Mouse (Mus musculus) forebrain, embryonic 11.5 days (tissue): ENCODE measurements around the gene Them7. TPM values are rescaled to one million over a fixed set of nuclear protein-coding genes. Genes with fewer than 3 reads are reported as not detected.

ENCODE experiments used
- ATAC-seq: fragments of 200-750 bp; cut with Nextera tagmentation; replicated peaks from 2 replicates; pipeline ENCODE4 v1.8.0; 2017; ENCODE audit warnings: moderate TSS enrichment; ENCODE audit not compliant: low FRiP score
- DNase-seq: peaks from one replicate; pipeline ENCODE4 v3.0.0-alpha.2; 2017; ENCODE audit warnings: low spot score
- H3K27ac ChIP-seq: fragments of 300-500 bp; sonication (generic); 2 replicates; pipeline ENCODE4 v1.5.1; 2014; ENCODE audit warnings: low read depth, low read length
- H3K27me3 ChIP-seq: fragments of 300-500 bp; sonication (generic); 2 replicates; pipeline ENCODE4 v1.6.1; 2014; ENCODE audit warnings: mild to moderate bottlenecking, low read length, mixed read lengths; ENCODE audit not compliant: control insufficient read depth, insufficient read depth
- H3K36me3 ChIP-seq: fragments of 300-500 bp; sonication (generic); 2 replicates; pipeline ENCODE4 v1.6.1; 2014; ENCODE audit warnings: mild to moderate bottlenecking, low read length, moderate library complexity, mixed read lengths; ENCODE audit not compliant: control insufficient read depth, insufficient read depth
- H3K4me1 ChIP-seq: fragments of 300-500 bp; sonication (generic); replicated peaks from 2 replicates; pipeline ENCODE4 v1.6.1; 2014; ENCODE audit warnings: low read length, mixed read lengths; ENCODE audit not compliant: control insufficient read depth, insufficient read depth
- H3K4me2 ChIP-seq: fragments of 300-500 bp; sonication (generic); 2 replicates; pipeline ENCODE4 v1.6.1; 2014; ENCODE audit warnings: low read depth, mild to moderate bottlenecking, low read length, moderate library complexity, mixed read lengths; ENCODE audit not compliant: severe bottlenecking
- H3K4me3 ChIP-seq: fragments of 300-500 bp; sonication (generic); 2 replicates; pipeline ENCODE4 v1.5.1; 2014; ENCODE audit warnings: low read depth, low read length
- H3K9ac ChIP-seq: fragments of 300-500 bp; sonication (generic); 2 replicates; pipeline ENCODE4 v1.6.1; 2014; ENCODE audit warnings: low read length
- H3K9me3 ChIP-seq: fragments of 300-500 bp; sonication (generic); 2 replicates; pipeline ENCODE4 v1.6.1; 2016; ENCODE audit warnings: low read length, mixed read lengths; ENCODE audit not compliant: control insufficient read depth
- whole genome bisulfite sequencing: fragments of 180-500 bp; shearing (Covaris S2); extraction: QIAGEN DNeasy Blood & Tissue Kit; methylation state at CpG from one replicate; pipeline ENCODE4 v1.1.7; 2014; 5-methylcytosine and 5-hydroxymethylcytosine counted together
- polyA plus RNA-seq: library from polyadenylated mRNA; unstranded; fragments of >200 nt; fragmentation: Nextera tagmentation; extraction: Ambion mirVana; gene quantifications from 2 replicates; pipeline ENCODE4 v1.2.1, GENCODE M21; 2014

Them7 gene
- polyA plus RNA-seq, 1 experiment from 2014 or later = 0.16 TPM

DNA sequence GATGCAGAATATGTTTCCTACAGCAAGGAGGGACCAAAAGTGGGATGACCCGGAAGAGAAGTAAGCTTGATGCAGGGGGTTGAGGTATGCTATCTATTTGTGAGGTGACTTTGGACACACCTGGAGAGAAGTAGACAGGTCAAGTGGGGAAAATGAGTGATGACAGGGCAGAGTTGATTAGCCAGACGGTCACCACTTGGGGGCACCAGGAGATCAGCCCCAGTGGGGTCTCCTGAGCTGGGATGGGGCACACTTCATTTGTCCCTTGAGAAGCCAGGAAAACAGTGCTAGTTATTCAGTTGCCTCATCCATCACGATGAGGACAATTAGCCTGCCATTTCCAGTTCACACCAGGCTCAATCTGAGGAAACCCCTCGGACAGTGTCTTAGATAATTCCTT, 143.5 kb downstream of the Them7 start:
- Histone ChIP-seq H3K36me3 (no peaks in the 10 kb centered on the region), H3K4me3 (no peak overlapping the region), H3K9ac (no peak overlapping the region), H3K4me1 (no peaks in the 10 kb centered on the region), H3K27me3 (no peaks in the 10 kb centered on the region), H3K27ac (no peak overlapping the region), H3K4me2 (no peak overlapping the region), H3K9me3 (no peaks in the 10 kb centered on the region)
- WGBS = 49% methylated on average over 4 of the region's 4 CpGs
- ATAC-seq = no peak
- DNase-seq = no peak

DNA sequence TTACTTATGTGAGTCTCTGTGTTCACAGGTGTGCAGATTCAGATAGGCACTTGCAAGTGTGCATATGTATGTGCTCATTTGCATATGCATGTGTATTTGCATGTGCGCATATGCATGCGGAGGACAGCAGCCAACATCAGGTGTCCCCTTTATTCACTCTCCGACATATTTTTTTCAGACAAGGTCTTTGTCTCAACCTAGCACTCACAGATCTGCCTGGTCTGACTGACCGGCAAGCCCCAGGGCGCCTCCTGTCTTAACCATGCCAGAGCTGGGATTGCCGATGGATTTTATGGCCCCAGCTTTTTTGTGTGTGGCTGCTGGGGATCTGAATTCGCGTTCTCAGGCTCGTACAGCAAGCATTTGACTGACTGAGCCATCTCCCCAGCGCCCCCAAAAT, 146.1 kb downstream of the Them7 start:
- Histone ChIP-seq H3K9me3 (no peaks in the 10 kb centered on the region), H3K4me1 (no peaks in the 10 kb centered on the region), H3K27ac (no peak overlapping the region), H3K4me3 (0 out of 2 replicates have a peak overlapping the region, but pooled peaks have one; percentile 7), H3K36me3 (no peaks in the 10 kb centered on the region), H3K27me3 (no peaks in the 10 kb centered on the region), H3K9ac (no peak overlapping the region), H3K4me2 (peak overlapping the region; percentile 43; the same call in 1 of the 2 replicates)
- no peak for DNase-seq
- ATAC-seq = no peak
- 9% methylated on average over 10 of the region's 10 CpGs for WGBS

DNA sequence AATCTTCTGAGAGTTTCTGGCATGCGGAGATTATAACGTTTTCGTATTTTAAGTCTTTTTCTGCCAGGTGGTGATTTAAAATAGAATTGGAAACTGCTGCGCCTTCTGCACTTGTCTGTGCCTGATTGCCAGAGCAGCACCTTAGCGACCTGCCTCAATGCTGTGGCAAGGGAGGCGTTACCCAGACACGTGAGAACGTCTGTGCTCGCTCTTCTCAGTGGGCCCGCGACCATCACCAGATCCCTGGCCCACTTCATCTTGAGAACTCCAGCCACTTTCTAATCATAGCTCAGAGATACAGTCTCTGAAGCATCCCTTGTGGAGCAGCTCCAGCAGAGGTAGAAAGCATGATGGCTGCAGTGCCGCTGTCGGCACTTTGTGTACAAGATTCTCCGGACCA, 146.6 kb downstream of the Them7 start:
- DNase-seq (no peak), ATAC-seq (no peak)
- Histone ChIP-seq H3K4me2 (peak overlapping the region; percentile 43), H3K4me3 (peak overlapping the region; percentile 7; the same call in 1 of the 2 replicates), H3K27me3 (no peaks in the 10 kb centered on the region), H3K9me3 (no peaks in the 10 kb centered on the region), H3K9ac (no peak overlapping the region), H3K27ac (no peak overlapping the region), H3K36me3 (no peaks in the 10 kb centered on the region), H3K4me1 (no peaks in the 10 kb centered on the region)
- WGBS = 26% methylated on average over 14 of the region's 14 CpGs

DNA sequence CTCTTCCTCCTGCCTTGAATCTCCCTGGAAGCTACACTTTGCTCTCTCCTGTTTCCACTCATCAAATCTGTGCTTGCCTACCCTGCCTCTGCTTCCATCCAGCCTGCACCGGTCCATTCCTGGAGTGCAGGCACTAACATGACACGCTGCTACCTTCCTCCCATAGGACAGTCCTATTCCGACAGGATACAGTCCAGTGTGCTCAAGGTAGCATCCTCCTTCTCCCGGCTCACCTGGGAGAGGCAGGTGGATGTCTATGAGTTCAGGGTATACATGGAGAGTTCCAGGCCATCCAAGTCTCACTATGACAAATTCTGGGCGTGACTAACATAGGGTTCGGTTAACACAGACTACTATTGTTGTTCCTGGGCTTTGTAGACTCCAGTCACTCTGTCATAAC, 148.0 kb downstream of the Them7 start:
- H3K9ac ChIP-seq = no peak overlapping the region
- no peak overlapping the region for H3K27ac ChIP-seq
- H3K9me3 ChIP-seq = no peaks in the 10 kb centered on the region
- H3K4me2 ChIP-seq = no peak overlapping the region
- H3K27me3 ChIP-seq = no peaks in the 10 kb centered on the region
- ATAC-seq (no peak), DNase-seq (no peak)
- no peaks in the 10 kb centered on the region for H3K36me3 ChIP-seq
- no peak overlapping the region for H3K4me3 ChIP-seq
- H3K4me1 ChIP-seq = no peaks in the 10 kb centered on the region
- WGBS = 87% methylated on average over 6 of the region's 6 CpGs

DNA sequence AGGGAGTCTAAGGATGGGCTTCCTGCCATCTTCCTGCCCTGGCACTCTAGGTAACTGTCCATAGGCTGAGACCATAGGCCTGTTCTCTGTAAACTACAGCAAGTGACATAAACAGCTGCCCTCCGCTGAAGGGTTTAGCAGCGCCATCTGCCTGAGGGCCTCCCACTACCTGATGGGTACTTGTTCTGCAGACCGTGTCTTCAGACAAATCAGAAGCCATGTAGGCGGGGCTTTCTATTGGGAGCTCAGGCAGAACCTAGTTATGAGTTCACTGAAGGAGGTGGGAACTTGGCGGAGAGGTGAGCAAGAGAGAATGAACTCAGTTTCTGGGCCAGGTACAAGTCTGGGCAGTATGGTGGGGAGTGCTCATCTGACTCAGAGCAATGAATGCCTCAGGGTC, 148.6 kb downstream of the Them7 start:
- Histone ChIP-seq H3K27ac (no peak overlapping the region), H3K4me2 (no peak overlapping the region), H3K4me3 (no peak overlapping the region), H3K27me3 (no peaks in the 10 kb centered on the region), H3K9me3 (no peaks in the 10 kb centered on the region), H3K36me3 (no peaks in the 10 kb centered on the region), H3K4me1 (no peaks in the 10 kb centered on the region), H3K9ac (no peak overlapping the region)
- DNase-seq (no peak), ATAC-seq (no peak)
- WGBS = 82% methylated on average over 5 of the region's 5 CpGs

DNA sequence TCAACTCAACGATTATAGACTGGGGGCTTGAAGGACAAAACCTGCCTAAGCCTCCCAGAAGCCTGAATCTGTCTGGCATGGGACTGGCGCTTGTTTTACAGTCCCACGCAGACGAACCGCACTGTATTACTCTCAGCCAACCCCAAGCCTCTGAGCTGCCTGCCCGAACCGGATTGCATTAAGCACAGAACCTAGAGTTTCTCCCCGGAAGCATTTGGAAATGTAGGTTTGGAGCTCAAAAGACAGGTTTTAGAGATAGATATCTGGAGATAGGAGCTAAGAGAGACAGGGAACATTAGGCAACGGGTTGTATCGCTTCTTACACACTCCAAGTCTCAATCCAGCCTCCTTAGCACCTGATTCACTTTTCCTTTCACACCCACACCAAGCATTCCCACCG, 149.5 kb downstream of the Them7 start:
- 89% methylated on average over 11 of the region's 11 CpGs for WGBS
- Histone ChIP-seq H3K9ac (no peak overlapping the region), H3K27ac (no peak overlapping the region), H3K9me3 (no peaks in the 10 kb centered on the region), H3K4me2 (no peak overlapping the region), H3K4me3 (no peak overlapping the region), H3K4me1 (no peaks in the 10 kb centered on the region), H3K36me3 (no peaks in the 10 kb centered on the region), H3K27me3 (no peaks in the 10 kb centered on the region)
- ATAC-seq (no peak), DNase-seq (no peak)

DNA sequence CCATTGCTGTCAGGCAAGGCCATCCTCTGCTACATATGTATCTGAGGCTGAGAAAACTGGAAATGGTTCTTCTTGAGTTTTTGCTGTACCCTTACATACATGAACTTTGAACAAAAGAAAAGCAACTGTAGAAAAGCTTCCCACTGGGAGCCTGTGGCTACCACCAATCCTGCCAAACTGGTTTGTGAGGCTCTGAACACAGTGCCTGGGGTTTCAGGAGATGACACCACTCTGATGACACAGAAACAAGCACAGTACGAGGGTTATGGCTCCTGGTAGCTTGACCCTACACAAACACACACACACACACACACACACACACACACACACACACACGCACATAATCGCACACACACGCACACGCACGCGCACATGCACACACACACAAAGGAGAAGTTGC, 151.1 kb downstream of the Them7 start:
- H3K9me3 ChIP-seq = no peaks in the 10 kb centered on the region
- H3K4me1 ChIP-seq = no peaks in the 10 kb centered on the region
- DNase-seq (no peak), ATAC-seq (no peak)
- H3K27me3 ChIP-seq = no peaks in the 10 kb centered on the region
- WGBS = 93% methylated on average over 7 of the region's 7 CpGs
- H3K4me3 ChIP-seq = no peak overlapping the region
- H3K36me3 ChIP-seq = no peaks in the 10 kb centered on the region
- H3K9ac ChIP-seq = no peak overlapping the region
- H3K4me2 ChIP-seq = no peak overlapping the region
- no peak overlapping the region for H3K27ac ChIP-seq

DNA sequence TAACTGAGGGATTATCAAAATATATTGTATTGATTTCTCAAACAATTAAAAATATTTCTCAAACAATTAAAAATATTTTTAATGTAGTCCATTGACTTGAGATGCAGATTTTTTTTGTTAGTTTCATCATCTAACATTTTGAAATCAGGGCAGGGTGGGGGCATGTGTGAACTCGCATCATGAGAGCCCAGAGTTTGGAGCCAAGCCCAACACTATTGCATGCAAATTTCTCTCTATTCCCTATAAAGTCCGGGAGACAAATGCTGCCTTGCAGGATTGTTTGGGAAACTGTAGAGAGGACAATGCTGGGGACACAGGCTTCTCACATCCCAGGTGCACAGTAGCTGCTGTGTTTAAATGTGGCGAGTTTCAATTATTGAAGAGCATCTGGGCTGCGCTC, 151.6 kb downstream of the Them7 start:
- no peaks in the 10 kb centered on the region for H3K9me3 ChIP-seq

DNA sequence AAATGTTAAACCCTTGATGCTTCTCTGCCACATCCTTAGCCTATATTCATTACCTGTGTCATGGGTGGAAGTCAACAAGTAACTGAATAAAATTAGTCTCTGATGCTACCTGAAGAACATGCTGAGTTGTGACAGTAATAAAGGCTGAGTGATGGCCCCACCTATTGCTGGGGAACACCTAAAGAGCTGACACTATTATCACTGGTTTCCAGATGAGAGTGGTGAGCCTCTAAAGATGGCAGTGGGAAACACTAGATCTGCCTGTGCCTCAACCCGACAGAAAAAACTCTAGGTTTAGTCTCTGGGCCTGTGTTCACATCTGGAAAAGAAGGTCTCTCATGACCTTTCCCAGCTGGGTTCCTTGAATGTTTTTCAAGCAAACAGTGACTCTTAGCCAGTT, 155.6 kb downstream of the Them7 start:
- no peaks in the 10 kb centered on the region for H3K9me3 ChIP-seq
- no peaks in the 10 kb centered on the region for H3K4me1 ChIP-seq
- H3K27ac ChIP-seq = no peak overlapping the region
- WGBS = 83% methylated on average over 1 of the region's 1 CpGs
- H3K9ac ChIP-seq = no peak overlapping the region
- ATAC-seq (no peak), DNase-seq (no peak)
- H3K27me3 ChIP-seq = no peaks in the 10 kb centered on the region
- H3K4me2 ChIP-seq = no peak overlapping the region
- H3K4me3 ChIP-seq = no peak overlapping the region
- no peaks in the 10 kb centered on the region for H3K36me3 ChIP-seq

More for the DNA sequence above, 151.6 kb downstream of the Them7 start:
- Histone ChIP-seq H3K4me1 (no peaks in the 10 kb centered on the region), H3K27me3 (no peaks in the 10 kb centered on the region), H3K36me3 (no peaks in the 10 kb centered on the region), H3K4me2 (no peak overlapping the region), H3K27ac (no peak overlapping the region), H3K4me3 (no peak overlapping the region), H3K9ac (no peak overlapping the region)
- no peak for DNase-seq
- no peak for ATAC-seq
- 88% methylated on average over 4 of the region's 4 CpGs for WGBS
